Mouse (Mus musculus) heart, embryonic 12.5 days (tissue): ENCODE results near the gene Sh3gl3. TPM values are rescaled to one million over a fixed set of nuclear protein-coding genes. Genes with fewer than 3 reads are reported as not detected.
A peak's percentile ranks its signal among the peaks of the same experiment; 100 is the strongest.

Experiments
- ATAC-seq: fragments of 200-750 bp; cut with Nextera tagmentation; 2 replicates; pipeline ENCODE4 v1.8.0; 2017; ENCODE audit warnings: moderate TSS enrichment, moderate library complexity; ENCODE audit not compliant: insufficient number of reproducible peaks, low FRiP score
- H3K27ac ChIP-seq: fragments of 300-500 bp; sonication (generic); 2 replicates; pipeline ENCODE4 v1.5.1; 2016; ENCODE audit warnings: mild to moderate bottlenecking, moderate library complexity; ENCODE audit not compliant: poor library complexity, severe bottlenecking
- H3K27me3 ChIP-seq: fragments of 300-500 bp; sonication (generic); replicated peaks from 2 replicates; pipeline ENCODE4 v1.6.1; 2016; ENCODE audit warnings: mild to moderate bottlenecking, moderate library complexity
- H3K36me3 ChIP-seq: fragments of 300-500 bp; sonication (generic); 2 replicates; pipeline ENCODE4 v1.6.1; 2016; ENCODE audit warnings: mild to moderate bottlenecking, moderate library complexity
- H3K4me1 ChIP-seq: fragments of 300-500 bp; sonication (generic); replicated peaks from 2 replicates; pipeline ENCODE4 v1.6.1; 2016; ENCODE audit warnings: mild to moderate bottlenecking
- H3K4me2 ChIP-seq: fragments of 300-500 bp; sonication (generic); 2 replicates; pipeline ENCODE4 v1.6.1; 2016; ENCODE audit warnings: mild to moderate bottlenecking, moderate library complexity
- H3K4me3 ChIP-seq: fragments of 300-500 bp; sonication (generic); 2 replicates; pipeline ENCODE4 v1.5.1; 2016; ENCODE audit warnings: mild to moderate bottlenecking
- H3K9ac ChIP-seq: fragments of 300-500 bp; sonication (generic); 2 replicates; pipeline ENCODE4 v1.6.1; 2016; ENCODE audit warnings: mild to moderate bottlenecking, moderate library complexity
- H3K9me3 ChIP-seq: fragments of 300-500 bp; sonication (generic); replicated peaks from 2 replicates; pipeline ENCODE4 v1.6.1; 2016; ENCODE audit warnings: mild to moderate bottlenecking, moderate library complexity
- WGBS: fragments of 180-500 bp; shearing (Covaris S2); methylation state at CpG from one replicate; pipeline ENCODE4 v1.1.7; 2016; 5-methylcytosine and 5-hydroxymethylcytosine counted together
- polyA plus RNA-seq: library from polyadenylated mRNA; unstranded; fragments of >200 nt; fragmentation: Nextera tagmentation; extraction: Ambion mirVana; gene quantifications from 2 replicates; pipeline ENCODE4 v1.2.1, GENCODE M21; 2016

Gene Sh3gl3
- polyA plus RNA-seq, result 5.4 and 6.4 TPM in 2 replicates

- Histone ChIP-seq H3K9me3 (peaks cover 9% of the 10 kb centered on the region; the same call in 1 of the 2 replicates), H3K27me3 (peaks cover 16% of the 10 kb centered on the region), H3K4me2 (peak within 1 kb of the TSS; percentile 95), H3K36me3 (no peaks in the 10 kb centered on the region), H3K9ac (peak within 1 kb of the TSS; percentile 60), H3K27ac (no peak within 1 kb of the TSS), H3K4me1 (peaks cover 12% of the 10 kb centered on the region; the same call in 1 of the 2 replicates), H3K4me3 (peak within 1 kb of the TSS; percentile 66)
- ATAC-seq, result no peak
- WGBS, result 78% methylated on average over 3 of the region's 3 CpGs
These were observed at the start of gene Sh3gl3 for GRCm38 (mm10) chr7:82173540-82173939. Sh3gl3 (plus strand) TSS chr7:82173840.

GRCm38 (mm10) chr7:82138196-82138595 lies 35.4 kb upstream of the Sh3gl3 start:
- H3K4me3 ChIP-seq, result no peak overlapping the region
- H3K4me1 ChIP-seq, result no peaks in the 10 kb centered on the region
- no peak for ATAC-seq
- WGBS, result 33% methylated on average over 1 of the region's 1 CpGs
- H3K27me3 ChIP-seq, result no peaks in the 10 kb centered on the region
- no peak overlapping the region for H3K4me2 ChIP-seq
- H3K27ac ChIP-seq, result no peak overlapping the region
- no peaks in the 10 kb centered on the region for H3K36me3 ChIP-seq
- H3K9ac ChIP-seq, result no peak overlapping the region
- no peaks in the 10 kb centered on the region; the same call in 1 of the 2 replicates for H3K9me3 ChIP-seq

- 92% methylated on average over 5 of the region's 5 CpGs for WGBS
- H3K27me3 ChIP-seq, result no peaks in the 10 kb centered on the region
- H3K9me3 ChIP-seq, result no peaks in the 10 kb centered on the region
- no peak overlapping the region for H3K9ac ChIP-seq
- H3K27ac ChIP-seq, result no peak overlapping the region
- H3K4me3 ChIP-seq, result no peak overlapping the region
- H3K4me2 ChIP-seq, result no peak overlapping the region
- H3K36me3 ChIP-seq, result no peaks in the 10 kb centered on the region
- ATAC-seq, result no peak
- H3K4me1 ChIP-seq, result no peaks in the 10 kb centered on the region
These were observed 26.5 kb upstream of the Sh3gl3 start for GRCm38 (mm10) chr7:82147151-82147550.

GRCm38 (mm10) chr7:82164681-82165080 lies 9.0 kb upstream of the Sh3gl3 start:
- no peaks in the 10 kb centered on the region for H3K27me3 ChIP-seq
- no peak for ATAC-seq
- peaks cover 12% of the 10 kb centered on the region for H3K9me3 ChIP-seq
- H3K36me3 ChIP-seq, result no peaks in the 10 kb centered on the region
- H3K4me3 ChIP-seq, result no peak overlapping the region
- H3K27ac ChIP-seq, result no peak overlapping the region
- no peak overlapping the region for H3K4me2 ChIP-seq
- WGBS, result 90% methylated on average over 14 of the region's 14 CpGs
- no peak overlapping the region for H3K9ac ChIP-seq
- H3K4me1 ChIP-seq, result no peaks in the 10 kb centered on the region

- H3K4me3 ChIP-seq, result peak overlapping the region; percentile 66
- WGBS, result under 1% methylated on average over 72 of the region's 72 CpGs
- H3K9ac ChIP-seq, result peak overlapping the region; percentile 60
- H3K27ac ChIP-seq, result no peak overlapping the region
- ATAC-seq, result peak; percentile 93
- peaks cover 9% of the 10 kb centered on the region; the same call in 1 of the 2 replicates for H3K9me3 ChIP-seq
- H3K4me2 ChIP-seq, result peak overlapping the region; percentile 95
- no peaks in the 10 kb centered on the region for H3K36me3 ChIP-seq
- H3K27me3 ChIP-seq, result peaks cover 16% of the 10 kb centered on the region
- peaks cover 12% of the 10 kb centered on the region; the same call in 1 of the 2 replicates for H3K4me1 ChIP-seq
These were observed 1.1 kb downstream of the Sh3gl3 start for GRCm38 (mm10) chr7:82174571-82175326.

GRCm38 (mm10) chr7:82175327-82175721 lies 1.7 kb downstream of the Sh3gl3 start:
- peaks cover 12% of the 10 kb centered on the region; the same call in 1 of the 2 replicates for H3K4me1 ChIP-seq
- ATAC-seq, result no peak; the same call in 1 of the 2 replicates
- H3K4me2 ChIP-seq, result peak overlapping the region; percentile 95
- peaks cover 9% of the 10 kb centered on the region; the same call in 1 of the 2 replicates for H3K9me3 ChIP-seq
- peak overlapping the region; percentile 66 for H3K4me3 ChIP-seq
- 0% methylated on average over 16 of the region's 16 CpGs for WGBS
- no peak overlapping the region for H3K27ac ChIP-seq
- no peaks in the 10 kb centered on the region for H3K36me3 ChIP-seq
- peak overlapping the region; percentile 60 for H3K9ac ChIP-seq
- peaks cover 16% of the 10 kb centered on the region for H3K27me3 ChIP-seq

GRCm38 (mm10) chr7:82176192-82176591 lies 2.6 kb downstream of the Sh3gl3 start:
- WGBS, result 52% methylated on average over 3 of the region's 3 CpGs
- peaks cover 16% of the 10 kb centered on the region for H3K27me3 ChIP-seq
- no peak for ATAC-seq
- no peak overlapping the region for H3K4me3 ChIP-seq
- H3K9me3 ChIP-seq, result peaks cover 7% of the 10 kb centered on the region; the same call in 1 of the 2 replicates
- no peak overlapping the region for H3K9ac ChIP-seq
- no peaks in the 10 kb centered on the region for H3K36me3 ChIP-seq
- H3K4me2 ChIP-seq, result no peak overlapping the region
- H3K4me1 ChIP-seq, result peaks cover 12% of the 10 kb centered on the region; the same call in 1 of the 2 replicates
- H3K27ac ChIP-seq, result no peak overlapping the region

- peaks cover 12% of the 10 kb centered on the region; the same call in 1 of the 2 replicates for H3K4me1 ChIP-seq
- H3K36me3 ChIP-seq, result no peaks in the 10 kb centered on the region
- H3K27ac ChIP-seq, result no peak overlapping the region
- H3K4me3 ChIP-seq, result no peak overlapping the region
- no peak overlapping the region for H3K4me2 ChIP-seq
- H3K9ac ChIP-seq, result no peak overlapping the region
- peaks cover 10% of the 10 kb centered on the region; the same call in 1 of the 2 replicates for H3K9me3 ChIP-seq
- ATAC-seq, result no peak
- H3K27me3 ChIP-seq, result peaks cover 16% of the 10 kb centered on the region
- WGBS, result 59% methylated on average over 5 of the region's 5 CpGs
These were observed 3.7 kb downstream of the Sh3gl3 start for GRCm38 (mm10) chr7:82177336-82177735.

GRCm38 (mm10) chr7:82180919-82181318 lies 7.3 kb downstream of the Sh3gl3 start:
- peaks cover 7% of the 10 kb centered on the region; the same call in 1 of the 2 replicates for H3K27me3 ChIP-seq
- no peak overlapping the region for H3K9ac ChIP-seq
- peaks cover 12% of the 10 kb centered on the region; the same call in 1 of the 2 replicates for H3K4me1 ChIP-seq
- no peak for ATAC-seq
- H3K4me2 ChIP-seq, result no peak overlapping the region
- H3K27ac ChIP-seq, result no peak overlapping the region
- no peaks in the 10 kb centered on the region for H3K36me3 ChIP-seq
- WGBS, result 75% methylated on average over 5 of the region's 5 CpGs
- peaks cover 3% of the 10 kb centered on the region; the same call in 1 of the 2 replicates for H3K9me3 ChIP-seq
- H3K4me3 ChIP-seq, result no peak overlapping the region

GRCm38 (mm10) chr7:82182781-82183180 lies 9.1 kb downstream of the Sh3gl3 start:
- no peak overlapping the region for H3K4me3 ChIP-seq
- peaks cover 3% of the 10 kb centered on the region; the same call in 1 of the 2 replicates for H3K9me3 ChIP-seq
- no peak overlapping the region for H3K9ac ChIP-seq
- no peak overlapping the region for H3K27ac ChIP-seq
- 34% methylated on average over 2 of the region's 2 CpGs for WGBS
- H3K4me2 ChIP-seq, result no peak overlapping the region
- no peaks in the 10 kb centered on the region for H3K36me3 ChIP-seq
- H3K27me3 ChIP-seq, result no peaks in the 10 kb centered on the region
- peaks cover under 1% of the 10 kb centered on the region; the same call in 1 of the 2 replicates for H3K4me1 ChIP-seq
- no peak for ATAC-seq

GRCm38 (mm10) chr7:82191604-82192003 lies 18.0 kb downstream of the Sh3gl3 start:
- no peak overlapping the region for H3K4me2 ChIP-seq
- H3K4me3 ChIP-seq, result no peak overlapping the region
- no peaks in the 10 kb centered on the region for H3K4me1 ChIP-seq
- H3K9me3 ChIP-seq, result no peaks in the 10 kb centered on the region
- WGBS, result 85% methylated on average over 11 of the region's 11 CpGs
- no peaks in the 10 kb centered on the region for H3K27me3 ChIP-seq
- H3K36me3 ChIP-seq, result no peaks in the 10 kb centered on the region
- H3K27ac ChIP-seq, result no peak overlapping the region
- ATAC-seq, result no peak
- H3K9ac ChIP-seq, result no peak overlapping the region
